Mouse (Mus musculus) heart, embryonic 16.5 days (tissue): ENCODE measurements around the gene Fars2. TPM values are rescaled to one million over a fixed set of nuclear protein-coding genes. Genes with fewer than 3 reads are reported as not detected.

Source experiments
- ATAC-seq: fragments of 200-750 bp; cut with Nextera tagmentation; replicated peaks from 2 replicates; pipeline ENCODE4 v1.8.0; 2017; ENCODE audit warnings: moderate number of reproducible peaks; ENCODE audit not compliant: insufficient read depth, low FRiP score; ENCODE audit errors: extremely low read depth
- H3K27ac ChIP-seq: fragments of 300-500 bp; sonication (generic); 2 replicates; pipeline ENCODE4 v1.5.1; 2014; ENCODE audit warnings: mild to moderate bottlenecking, low read length, control low read depth, moderate library complexity
- H3K27me3 ChIP-seq: fragments of 300-500 bp; sonication (generic); 2 replicates; pipeline ENCODE4 v1.6.1; 2014; ENCODE audit warnings: low read length, mixed read lengths; ENCODE audit not compliant: control insufficient read depth, insufficient read depth
- H3K36me3 ChIP-seq: fragments of 300-500 bp; sonication (generic); 2 replicates; pipeline ENCODE4 v1.6.1; 2014; ENCODE audit not compliant: control insufficient read depth, insufficient read depth
- H3K4me1 ChIP-seq: fragments of 300-500 bp; sonication (generic); 2 replicates; pipeline ENCODE4 v1.6.1; 2014; ENCODE audit warnings: low read length, mixed read lengths; ENCODE audit not compliant: control insufficient read depth, insufficient read depth
- H3K4me2 ChIP-seq: fragments of 300-500 bp; sonication (generic); 2 replicates; pipeline ENCODE4 v1.6.1; 2014; ENCODE audit warnings: low read depth, mild to moderate bottlenecking, control low read depth, low read length
- H3K4me3 ChIP-seq: fragments of 300-500 bp; sonication (generic); 2 replicates; pipeline ENCODE4 v1.5.1; 2014; ENCODE audit warnings: mild to moderate bottlenecking, control low read depth, low read length
- H3K9ac ChIP-seq: fragments of 300-500 bp; sonication (generic); 2 replicates; pipeline ENCODE4 v1.6.1; 2014; ENCODE audit warnings: low read length, control low read depth
- H3K9me3 ChIP-seq: fragments of 300-500 bp; sonication (generic); replicated peaks from 2 replicates; pipeline ENCODE4 v1.6.1; 2016; ENCODE audit warnings: low read length; ENCODE audit not compliant: control insufficient read depth
- WGBS: fragments of 180-500 bp; shearing (Covaris S2); extraction: QIAGEN DNeasy Blood & Tissue Kit; methylation state at CpG from one replicate; pipeline ENCODE4 v1.1.7; 2014; 5-methylcytosine and 5-hydroxymethylcytosine counted together
- polyA plus RNA-seq: library from polyadenylated mRNA; unstranded; fragments of >200 nt; fragmentation: Nextera tagmentation; extraction: Ambion mirVana; gene quantifications from 2 replicates; pipeline ENCODE4 v1.2.1, GENCODE M21; 2015

Fars2 gene
- polyA plus RNA-seq, 1 experiment from 2014 or later: 71.5 TPM

- WGBS: 87% methylated on average over 1 of the region's 1 CpGs
Observed at GRCm38 (mm10) chr13:36199288-36199687, 82.1 kb downstream of the Fars2 start.

DNA sequence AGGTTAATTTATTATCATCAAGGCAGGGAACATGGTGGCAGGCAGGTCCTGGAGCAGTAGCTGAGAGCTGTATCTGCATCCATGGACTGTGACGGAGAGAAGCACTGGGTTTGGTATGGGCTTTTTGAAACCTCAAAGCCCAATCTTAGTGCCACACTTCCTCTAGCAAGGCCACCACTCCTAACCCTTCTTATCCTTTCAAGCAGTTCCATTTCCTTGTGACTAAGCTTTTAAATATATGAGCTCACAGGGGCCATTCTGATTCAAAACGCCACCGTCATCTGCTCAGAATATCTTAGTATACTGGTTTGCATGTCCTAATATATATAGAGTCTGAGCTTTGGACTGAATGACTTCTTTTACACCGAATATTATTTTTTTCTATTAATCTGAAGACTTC is 83.2 kb downstream of the Fars2 start:
- no peaks in the 10 kb centered on the region for H3K9me3 ChIP-seq
- 0 out of 2 replicates have a peak, but pooled peaks cover 5% of the 10 kb centered on the region for H3K36me3 ChIP-seq
- H3K4me1 ChIP-seq: no peaks in the 10 kb centered on the region
- no peaks in the 10 kb centered on the region for H3K27me3 ChIP-seq
- no peak for ATAC-seq
- no peak overlapping the region for H3K4me2 ChIP-seq
- no peak overlapping the region for H3K4me3 ChIP-seq
- WGBS: 79% methylated on average over 4 of the region's 4 CpGs
- H3K9ac ChIP-seq: no peak overlapping the region
- no peak overlapping the region for H3K27ac ChIP-seq

More at GRCm38 (mm10) chr13:36199288-36199687, 82.1 kb downstream of the Fars2 start:
- no peaks in the 10 kb centered on the region for H3K4me1 ChIP-seq
- no peak overlapping the region for H3K4me3 ChIP-seq
- H3K27ac ChIP-seq: no peak overlapping the region
- H3K36me3 ChIP-seq: no peaks in the 10 kb centered on the region
- no peak overlapping the region for H3K9ac ChIP-seq
- H3K27me3 ChIP-seq: no peaks in the 10 kb centered on the region
- no peaks in the 10 kb centered on the region for H3K9me3 ChIP-seq
- no peak overlapping the region for H3K4me2 ChIP-seq
- no peak for ATAC-seq

DNA sequence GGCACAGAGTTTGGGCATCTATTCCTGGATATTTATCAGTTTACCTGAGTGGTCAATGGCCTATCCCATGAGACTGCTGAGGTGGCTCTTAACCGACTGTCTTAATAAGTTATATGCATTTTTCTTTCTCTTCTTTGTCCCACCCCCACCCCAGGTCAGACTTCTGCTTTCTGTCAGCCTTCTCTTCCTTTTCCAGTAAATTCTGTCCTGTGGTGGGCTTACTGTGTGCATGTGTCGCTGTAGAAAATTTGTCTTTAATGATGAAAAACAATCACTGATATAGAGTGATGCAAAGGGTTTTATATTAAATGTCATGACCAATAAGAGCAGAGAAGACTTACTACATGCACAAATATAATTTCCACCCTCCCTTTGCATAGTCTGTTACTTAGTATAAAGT is 85.3 kb downstream of the Fars2 start:
- Histone ChIP-seq H3K4me1 (no peaks in the 10 kb centered on the region), H3K9ac (no peak overlapping the region), H3K4me3 (no peak overlapping the region), H3K9me3 (no peaks in the 10 kb centered on the region), H3K4me2 (no peak overlapping the region), H3K36me3 (0 out of 2 replicates have a peak, but pooled peaks cover 5% of the 10 kb centered on the region), H3K27me3 (no peaks in the 10 kb centered on the region), H3K27ac (no peak overlapping the region)
- 87% methylated on average over 2 of the region's 2 CpGs for WGBS
- ATAC-seq: no peak

DNA sequence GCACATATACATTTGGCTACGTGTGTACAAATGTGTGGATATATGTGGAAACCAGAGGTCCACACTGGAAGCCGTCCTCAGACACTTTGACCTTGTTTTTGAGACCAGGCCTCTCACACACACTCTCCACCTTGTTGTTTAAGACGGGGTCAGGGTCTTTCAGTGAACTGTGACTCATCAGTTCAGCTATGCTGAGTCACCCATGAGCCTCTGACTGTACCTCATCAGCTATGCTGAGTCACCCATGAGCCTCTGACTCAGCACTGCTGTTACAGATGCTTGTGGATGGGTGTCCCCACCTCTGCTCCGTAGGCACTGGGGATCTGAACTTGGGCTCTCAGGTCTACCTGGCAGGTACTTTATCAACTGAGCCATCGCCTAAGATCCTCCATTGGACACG is 85.8 kb downstream of the Fars2 start:
- WGBS: 80% methylated on average over 6 of the region's 6 CpGs
- H3K36me3 ChIP-seq: 0 out of 2 replicates have a peak, but pooled peaks cover 5% of the 10 kb centered on the region
- ATAC-seq: no peak
- no peak overlapping the region for H3K9ac ChIP-seq
- no peaks in the 10 kb centered on the region for H3K27me3 ChIP-seq
- no peak overlapping the region for H3K4me3 ChIP-seq
- H3K9me3 ChIP-seq: no peaks in the 10 kb centered on the region
- H3K4me2 ChIP-seq: no peak overlapping the region
- no peak overlapping the region for H3K27ac ChIP-seq
- no peaks in the 10 kb centered on the region for H3K4me1 ChIP-seq

- Histone ChIP-seq H3K36me3 (0 out of 2 replicates have a peak, but pooled peaks cover 5% of the 10 kb centered on the region), H3K27me3 (no peaks in the 10 kb centered on the region), H3K4me1 (no peaks in the 10 kb centered on the region), H3K27ac (no peak overlapping the region), H3K4me3 (no peak overlapping the region), H3K9me3 (no peaks in the 10 kb centered on the region), H3K4me2 (no peak overlapping the region), H3K9ac (no peak overlapping the region)
- no peak for ATAC-seq
- 74% methylated on average over 3 of the region's 3 CpGs for WGBS
Observed at GRCm38 (mm10) chr13:36204320-36204719, 87.1 kb downstream of the Fars2 start.

GRCm38 (mm10) chr13:36210965-36211364 is 93.8 kb downstream of the Fars2 start:
- no peak overlapping the region for H3K27ac ChIP-seq
- H3K36me3 ChIP-seq: no peaks in the 10 kb centered on the region
- no peak for ATAC-seq
- no peak overlapping the region for H3K4me3 ChIP-seq
- H3K9ac ChIP-seq: no peak overlapping the region
- no peak overlapping the region for H3K4me2 ChIP-seq
- H3K9me3 ChIP-seq: no peaks in the 10 kb centered on the region
- H3K27me3 ChIP-seq: no peaks in the 10 kb centered on the region
- H3K4me1 ChIP-seq: no peaks in the 10 kb centered on the region
- WGBS: 91% methylated on average over 3 of the region's 3 CpGs

DNA sequence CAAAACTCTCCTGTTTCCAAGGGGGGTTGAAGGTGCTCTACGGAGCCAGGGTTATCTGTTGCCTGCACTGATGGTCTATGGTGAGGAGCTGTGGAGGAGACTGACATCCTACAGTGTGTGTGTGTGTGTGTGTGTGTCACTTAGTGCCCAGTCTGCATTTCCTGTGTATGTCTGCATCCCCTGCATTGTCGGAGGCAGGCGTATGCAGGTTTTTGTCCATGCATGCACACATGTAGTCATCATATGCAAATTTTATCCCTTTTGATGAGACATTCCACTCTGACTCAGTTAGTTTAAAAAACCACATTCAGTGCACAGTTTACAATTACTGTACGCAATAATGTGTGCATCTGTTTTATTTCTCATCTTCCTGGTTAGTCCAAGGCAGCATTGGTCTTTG is 96.8 kb downstream of the Fars2 start:
- Histone ChIP-seq H3K9me3 (no peaks in the 10 kb centered on the region), H3K9ac (no peak overlapping the region), H3K4me3 (no peak overlapping the region), H3K27ac (no peak overlapping the region), H3K4me1 (no peaks in the 10 kb centered on the region), H3K4me2 (no peak overlapping the region), H3K36me3 (no peaks in the 10 kb centered on the region), H3K27me3 (no peaks in the 10 kb centered on the region)
- WGBS: 86% methylated on average over 4 of the region's 4 CpGs
- ATAC-seq: no peak

- ATAC-seq: no peak
- Histone ChIP-seq H3K36me3 (no peaks in the 10 kb centered on the region), H3K4me2 (no peak overlapping the region), H3K4me3 (no peak overlapping the region), H3K9ac (no peak overlapping the region), H3K27ac (no peak overlapping the region), H3K27me3 (no peaks in the 10 kb centered on the region), H3K4me1 (no peaks in the 10 kb centered on the region), H3K9me3 (no peaks in the 10 kb centered on the region)
- WGBS: 84% methylated on average over 3 of the region's 3 CpGs
Observed at GRCm38 (mm10) chr13:36216005-36216404, 98.8 kb downstream of the Fars2 start.

GRCm38 (mm10) chr13:36218347-36218746 is 101.1 kb downstream of the Fars2 start:
- WGBS: 72% methylated on average over 4 of the region's 4 CpGs
- ATAC-seq: no peak
- Histone ChIP-seq H3K27ac (no peak overlapping the region), H3K9ac (no peak overlapping the region), H3K4me1 (no peaks in the 10 kb centered on the region), H3K27me3 (no peaks in the 10 kb centered on the region), H3K4me2 (no peak overlapping the region), H3K9me3 (no peaks in the 10 kb centered on the region), H3K36me3 (no peaks in the 10 kb centered on the region), H3K4me3 (no peak overlapping the region)
